In the genomic region with DNA sequence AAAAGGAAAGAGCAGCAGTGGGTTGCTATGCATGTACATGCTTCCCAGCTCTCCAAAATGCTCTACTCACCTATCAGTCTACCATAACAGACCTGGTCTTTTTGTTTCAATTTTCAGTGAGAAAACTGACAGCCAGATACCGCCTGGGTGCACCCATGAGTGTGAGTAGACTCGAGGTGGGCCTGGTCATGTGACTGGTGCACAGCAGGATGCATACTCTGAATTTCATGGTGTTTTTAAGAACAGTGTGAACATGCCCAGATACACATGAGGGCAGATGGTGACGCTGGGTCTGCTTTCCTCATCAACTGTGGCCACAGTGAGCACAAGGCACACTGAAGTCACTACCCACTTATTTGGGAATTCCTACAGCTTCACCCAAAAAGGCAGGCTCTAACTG, we compare ENCODE assay signal across 18 mouse cellular contexts. TPM values are rescaled to one million over a fixed set of nuclear protein-coding genes. Genes with fewer than 3 reads are reported as not detected.
A peak's percentile ranks its signal among the peaks of the same experiment; 100 is the strongest.
DNase-seq lines count a peak whose midpoint lies in the region; TF ChIP-seq lines count a peak whose summit lies in the region.
"Had no signal": no experiment of that assay in that cellular context is flagged by ENCODE, and none has a peak within 500 bp of the region (broad histone marks: within the 10 kb centered on the region; RNA-seq: fewer than 3 reads in every experiment).

No protein-coding gene starts in this region.

- no peak for DNase-seq in layer of hippocampus, adult 2 months (ENCODE audit: low spot score in 2 of 2)
- no peak for DNase-seq in layer of hippocampus, adult 11-12 months (ENCODE audit: low spot score)
- DNase-seq in thymus, postnatal 14 days: peak; percentile 78
- DNase-seq in adrenal gland, postnatal 4 days (ENCODE audit: low spot score in 2 of 2): no peak
- no peak for DNase-seq in adrenal gland, adult 18-20 months (ENCODE audit: low spot score in 2 of 2)
- DNase-seq in ovary, postnatal 36 days (ENCODE audit: low spot score): no peak
- DNase-seq: adrenal gland, adult 2 months; adrenal gland, postnatal 25 days; cerebellum, adult 2 months; cerebellum, postnatal 10 days; gastrocnemius, postnatal 36 days; heart, adult 18-20 months; heart, postnatal 14 days had no signal

- TF ChIP-seq CTCF in layer of hippocampus, adult 2 months (conservative IDR thresholded peaks at IDR 0.05): no peak
- no peak for TF ChIP-seq CTCF in cortical plate, adult 2 months (IDR thresholded peaks at IDR 0.05; ENCODE audit: extremely low read depth, insufficient read depth, low read length)

- peaks cover 7% of the 10 kb centered on the region for H3K4me1 ChIP-seq in cortical plate, adult 2 months (ENCODE audit: control insufficient read depth, insufficient read depth, low read length)
- H3K4me1 ChIP-seq: embryonic facial prominence, embryonic 12.5 days had no signal

- TF ChIP-seq POLR2A in cortical plate, adult 2 months (IDR thresholded peaks at IDR 0.05; ENCODE audit: extremely low read depth, insufficient read depth, low read length): no peak

- H3K4me3 ChIP-seq in layer of hippocampus, adult 2 months: no peak overlapping the region
- H3K4me3 ChIP-seq in cortical plate, adult 2 months (ENCODE audit: insufficient read depth, low read length): no peak overlapping the region
- H3K4me3 ChIP-seq: embryonic facial prominence, embryonic 12.5 days; forebrain, embryonic 15.5 days; heart, embryonic 15.5 days; hindbrain, embryonic 13.5 days had no signal

- H3K27ac ChIP-seq in layer of hippocampus, adult 2 months: peak overlapping the region; percentile 89
- 0 out of 2 replicates have a peak overlapping the region, but pooled peaks have one; percentile 0 for H3K27ac ChIP-seq in cortical plate, adult 2 months (ENCODE audit: insufficient read depth, low read length)
- H3K27ac ChIP-seq: embryonic facial prominence, embryonic 12.5 days; forebrain, embryonic 15.5 days; heart, embryonic 15.5 days; hindbrain, embryonic 13.5 days had no signal

RNA-seq across cellular contexts. Expression of a gene that starts 59.0 kb away (rescaled TPM):
- 10 to 100 TPM; 14.3 to 18.1 TPM for total RNA-seq in layer of hippocampus, adult 2 months (2021)
- 16.9 and 17.1 TPM in 2 replicates for polyA plus RNA-seq in cortical plate, adult 2 months (2012; rRNA removed)
- total RNA-seq in adrenal gland, postnatal 4 days (2021): 10 to 100 TPM; 24.2 to 34.4 TPM
- 10 to 100 TPM; 11.4 to 12.9 TPM for total RNA-seq in adrenal gland, adult 18-20 months (2021)

RNA-seq across cellular contexts. Expression of a gene that starts 59.1 kb away (rescaled TPM):
- total RNA-seq in layer of hippocampus, adult 2 months (2021): 1 to 10 TPM; 3.7 to 3.8 TPM
- polyA plus RNA-seq in cortical plate, adult 2 months (2012; rRNA removed): 11.2 and 12.2 TPM in 2 replicates
- total RNA-seq in adrenal gland, postnatal 4 days (2021): 10 to 100 TPM; 20.5 to 21.2 TPM
- total RNA-seq in adrenal gland, adult 18-20 months (2021): 10 to 100 TPM; 13.5 to 17.6 TPM
